Mouse (Mus musculus): ENCODE results near the gene 1500009C09Rik. TPM values are rescaled to one million over a fixed set of nuclear protein-coding genes. Genes with fewer than 3 reads are reported as not detected.

Gene 1500009C09Rik
- not detected in 2 replicates for polyA plus RNA-seq (2015; fragmentation: Nextera tagmentation; extraction: Ambion mirVana)

DNA sequence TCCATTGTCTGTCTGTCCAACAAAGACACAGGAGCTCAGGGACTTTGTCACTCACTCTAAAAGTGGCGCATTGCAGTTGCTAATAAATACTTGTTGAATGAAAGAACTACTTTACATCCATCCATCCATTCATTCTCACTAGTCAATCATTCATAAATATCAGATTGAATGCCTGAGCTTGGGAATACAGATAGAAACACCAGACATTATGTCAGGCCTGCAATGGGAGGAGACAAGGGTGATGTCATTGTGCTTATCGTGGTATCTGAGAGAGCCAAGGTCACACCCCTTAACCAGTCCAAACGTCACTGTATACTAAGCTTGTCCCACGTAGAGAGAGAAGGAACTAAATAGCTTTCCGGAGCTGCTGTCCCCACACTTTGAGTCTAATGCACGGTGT lies at the start of gene 1500009C09Rik:
TSS of gene 1500009C09Rik (plus strand) at position 301 of the 400 bp plus-strand sequence.
- H3K27me3 ChIP-seq (replicated peaks; ENCODE audit: control insufficient read depth, insufficient read depth, low read length), result no peaks in the 10 kb centered on the region; the same call in 1 of the 2 replicates
- no peaks in the 10 kb centered on the region for H3K36me3 ChIP-seq (ENCODE audit: control insufficient read depth, insufficient read depth, low read length)
- no peak within 1 kb of the TSS for H3K27ac ChIP-seq (ENCODE audit: low read length)
- H3K9me3 ChIP-seq (ENCODE audit: control insufficient read depth, low read length), result no peaks in the 10 kb centered on the region
- H3K4me2 ChIP-seq (ENCODE audit: low read depth, low read length), result no peak within 1 kb of the TSS
- no peaks in the 10 kb centered on the region for H3K4me1 ChIP-seq (ENCODE audit: control insufficient read depth, insufficient read depth, low read length)
- H3K4me3 ChIP-seq (ENCODE audit: low read length), result no peak within 1 kb of the TSS
- ATAC-seq, result no peak
- WGBS, result 80% methylated on average over 6 of the region's 6 CpGs
- H3K9ac ChIP-seq (ENCODE audit: low read depth, low read length), result no peak within 1 kb of the TSS

GRCm38 (mm10) chr15:82203090-82203489 lies 49.1 kb upstream of the 1500009C09Rik start:
- H3K9me3 ChIP-seq (ENCODE audit: control insufficient read depth, low read length), result no peaks in the 10 kb centered on the region
- H3K27me3 ChIP-seq (replicated peaks; ENCODE audit: control insufficient read depth, insufficient read depth, low read length), result peaks cover 23% of the 10 kb centered on the region
- peaks cover 37% of the 10 kb centered on the region for H3K36me3 ChIP-seq (ENCODE audit: control insufficient read depth, insufficient read depth, low read length)
- H3K4me1 ChIP-seq (ENCODE audit: control insufficient read depth, insufficient read depth, low read length), result peaks cover 9% of the 10 kb centered on the region
- 93% methylated on average over 10 of the region's 10 CpGs for WGBS
- H3K27ac ChIP-seq (ENCODE audit: low read length), result no peak overlapping the region
- H3K4me3 ChIP-seq (ENCODE audit: low read length), result no peak overlapping the region
- H3K9ac ChIP-seq (ENCODE audit: low read depth, low read length), result no peak overlapping the region
- no peak overlapping the region for H3K4me2 ChIP-seq (ENCODE audit: low read depth, low read length)
- ATAC-seq, result no peak

DNA sequence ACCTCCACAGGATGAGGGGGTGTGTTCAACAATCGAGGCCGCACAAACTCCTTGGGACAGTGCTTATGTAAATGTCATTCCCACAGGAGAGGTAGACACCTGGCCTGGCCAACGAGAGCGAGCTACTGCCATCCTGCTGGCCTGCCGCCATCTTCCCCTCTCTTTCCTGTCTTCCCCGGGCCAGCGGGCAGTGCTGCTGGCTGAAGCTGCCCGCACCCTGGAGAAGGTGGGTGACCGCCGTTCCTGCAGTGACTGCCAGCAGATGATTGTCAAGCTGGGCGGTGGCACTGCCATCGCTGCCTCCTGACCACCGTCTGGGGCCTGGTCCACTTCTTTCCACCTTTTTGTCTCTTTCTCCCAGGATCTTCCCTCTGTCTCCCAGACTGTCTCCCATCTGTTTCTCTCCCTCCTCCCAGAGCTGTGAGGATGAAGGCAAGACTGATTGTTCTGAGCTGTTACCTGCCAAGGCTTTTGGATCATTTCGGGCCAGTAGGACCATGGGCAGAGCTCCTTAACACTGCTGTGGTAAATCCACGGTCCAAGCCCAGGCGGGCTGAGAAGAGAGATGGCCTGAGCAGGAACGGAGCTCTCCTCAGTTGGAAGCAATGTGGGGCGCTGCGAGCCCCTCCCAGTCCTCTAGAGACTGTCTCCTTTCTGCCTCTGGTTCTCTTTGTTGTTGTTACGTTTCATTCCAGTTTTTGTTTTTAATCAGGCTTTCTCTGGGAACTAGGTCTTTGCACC lies 48.4 kb upstream of the 1500009C09Rik start:
- ATAC-seq, result no peak
- Histone ChIP-seq H3K27ac (ENCODE audit: low read length) (no peak overlapping the region), H3K4me3 (ENCODE audit: low read length) (no peak overlapping the region), H3K9ac (ENCODE audit: low read depth, low read length) (no peak overlapping the region), H3K27me3 (replicated peaks; ENCODE audit: control insufficient read depth, insufficient read depth, low read length) (peaks cover 26% of the 10 kb centered on the region), H3K4me1 (ENCODE audit: control insufficient read depth, insufficient read depth, low read length) (peaks cover 9% of the 10 kb centered on the region), H3K4me2 (ENCODE audit: low read depth, low read length) (no peak overlapping the region), H3K9me3 (ENCODE audit: control insufficient read depth, low read length) (no peaks in the 10 kb centered on the region), H3K36me3 (ENCODE audit: control insufficient read depth, insufficient read depth, low read length) (peaks cover 30% of the 10 kb centered on the region)
- 82% methylated on average over 20 of the region's 20 CpGs for WGBS

DNA sequence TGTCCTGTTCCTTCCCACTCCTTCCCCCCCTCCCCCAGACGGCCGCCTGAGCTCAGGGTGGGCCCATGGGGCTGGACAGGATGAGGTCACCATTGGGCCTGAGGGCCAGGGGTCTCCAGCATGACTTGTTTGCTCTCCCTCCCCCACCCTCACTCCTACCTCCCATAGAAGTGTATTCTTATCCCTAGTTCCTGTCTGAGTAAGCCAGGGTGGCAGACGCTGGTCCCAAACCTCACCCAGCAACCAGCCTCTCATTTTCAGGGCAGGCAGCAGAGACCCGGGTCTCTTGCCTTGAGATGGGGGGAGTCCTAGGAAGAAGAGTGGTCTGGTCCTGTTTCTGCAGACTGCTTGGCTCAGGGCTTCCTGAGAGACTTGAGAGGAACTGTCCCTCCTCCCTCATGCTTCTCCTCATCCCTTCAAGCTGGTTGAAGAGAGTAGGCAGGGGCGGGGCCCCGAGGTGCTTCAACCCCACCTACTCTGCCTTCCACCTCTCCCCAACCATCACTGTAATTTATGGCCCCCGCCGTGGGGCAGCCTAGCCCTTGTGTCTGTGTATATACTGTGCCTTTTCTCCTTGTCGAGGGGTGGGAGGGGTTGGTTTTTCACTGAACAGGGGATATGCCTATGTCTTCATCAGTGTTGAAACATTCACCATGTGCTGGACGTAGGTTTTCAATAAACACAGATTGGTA lies 47.4 kb upstream of the 1500009C09Rik start:
- Histone ChIP-seq H3K9ac (ENCODE audit: low read depth, low read length) (no peak overlapping the region), H3K27me3 (replicated peaks; ENCODE audit: control insufficient read depth, insufficient read depth, low read length) (peaks cover 33% of the 10 kb centered on the region), H3K27ac (ENCODE audit: low read length) (no peak overlapping the region), H3K9me3 (ENCODE audit: control insufficient read depth, low read length) (no peaks in the 10 kb centered on the region), H3K36me3 (ENCODE audit: control insufficient read depth, insufficient read depth, low read length) (peaks cover 20% of the 10 kb centered on the region), H3K4me3 (ENCODE audit: low read length) (no peak overlapping the region), H3K4me2 (ENCODE audit: low read depth, low read length) (no peak overlapping the region), H3K4me1 (ENCODE audit: control insufficient read depth, insufficient read depth, low read length) (peaks cover 9% of the 10 kb centered on the region)
- 48% methylated on average over 10 of the region's 10 CpGs for WGBS
- no peak for ATAC-seq

DNA sequence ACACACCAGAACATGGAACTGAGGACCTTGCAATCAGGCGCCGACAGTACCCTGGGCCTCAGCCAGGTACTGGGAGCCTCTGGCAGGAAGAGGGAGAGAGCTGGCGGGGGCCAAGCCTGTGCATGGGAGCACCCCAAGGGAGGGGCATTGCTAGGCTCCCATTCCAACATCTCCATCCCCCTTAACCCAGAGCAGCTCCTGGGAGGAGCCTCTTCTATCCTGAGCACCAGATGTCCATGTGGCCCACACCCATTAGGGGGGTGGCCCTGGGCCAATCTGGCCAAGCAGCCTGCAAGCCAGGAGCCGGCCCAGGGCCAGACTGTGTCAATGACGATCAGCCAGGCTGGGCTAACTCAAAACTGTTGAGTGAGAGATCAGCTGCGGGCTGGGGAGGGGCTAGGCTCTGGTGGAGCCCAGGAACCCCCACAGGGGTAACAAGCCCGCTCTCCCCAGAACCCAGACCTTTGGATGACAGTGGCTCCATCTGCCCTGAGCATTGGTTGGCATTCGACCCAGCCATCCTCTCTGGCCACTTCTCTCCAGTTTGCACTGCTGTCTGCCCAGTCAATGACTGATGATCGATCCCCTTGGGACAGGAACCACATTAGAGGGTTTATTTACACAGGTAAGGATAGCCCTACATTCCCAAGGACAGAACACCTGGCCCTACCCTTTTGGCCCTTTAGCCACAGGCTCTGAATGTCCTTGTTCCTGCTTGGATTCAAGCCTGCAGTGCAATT lies 45.7 kb upstream of the 1500009C09Rik start:
- Histone ChIP-seq H3K36me3 (ENCODE audit: control insufficient read depth, insufficient read depth, low read length) (peaks cover 16% of the 10 kb centered on the region; the same call in 1 of the 2 replicates), H3K9me3 (ENCODE audit: control insufficient read depth, low read length) (no peaks in the 10 kb centered on the region), H3K4me3 (ENCODE audit: low read length) (no peak overlapping the region), H3K27ac (ENCODE audit: low read length) (no peak overlapping the region), H3K4me2 (ENCODE audit: low read depth, low read length) (no peak overlapping the region), H3K27me3 (replicated peaks; ENCODE audit: control insufficient read depth, insufficient read depth, low read length) (peaks cover 50% of the 10 kb centered on the region), H3K4me1 (ENCODE audit: control insufficient read depth, insufficient read depth, low read length) (peaks cover 9% of the 10 kb centered on the region), H3K9ac (ENCODE audit: low read depth, low read length) (no peak overlapping the region)
- peak; percentile 55 for ATAC-seq
- WGBS, result 61% methylated on average over 9 of the region's 9 CpGs

GRCm38 (mm10) chr15:82207105-82207459 lies 45.1 kb upstream of the 1500009C09Rik start:
- Histone ChIP-seq H3K9ac (ENCODE audit: low read depth, low read length) (no peak overlapping the region), H3K36me3 (ENCODE audit: control insufficient read depth, insufficient read depth, low read length) (peaks cover 16% of the 10 kb centered on the region; the same call in 1 of the 2 replicates), H3K27me3 (replicated peaks; ENCODE audit: control insufficient read depth, insufficient read depth, low read length) (peaks cover 55% of the 10 kb centered on the region), H3K4me3 (ENCODE audit: low read length) (no peak overlapping the region), H3K4me2 (ENCODE audit: low read depth, low read length) (no peak overlapping the region), H3K9me3 (ENCODE audit: control insufficient read depth, low read length) (no peaks in the 10 kb centered on the region), H3K27ac (ENCODE audit: low read length) (no peak overlapping the region), H3K4me1 (ENCODE audit: control insufficient read depth, insufficient read depth, low read length) (peaks cover 14% of the 10 kb centered on the region)
- WGBS, result 26% methylated on average over 34 of the region's 34 CpGs
- ATAC-seq, result no peak

DNA sequence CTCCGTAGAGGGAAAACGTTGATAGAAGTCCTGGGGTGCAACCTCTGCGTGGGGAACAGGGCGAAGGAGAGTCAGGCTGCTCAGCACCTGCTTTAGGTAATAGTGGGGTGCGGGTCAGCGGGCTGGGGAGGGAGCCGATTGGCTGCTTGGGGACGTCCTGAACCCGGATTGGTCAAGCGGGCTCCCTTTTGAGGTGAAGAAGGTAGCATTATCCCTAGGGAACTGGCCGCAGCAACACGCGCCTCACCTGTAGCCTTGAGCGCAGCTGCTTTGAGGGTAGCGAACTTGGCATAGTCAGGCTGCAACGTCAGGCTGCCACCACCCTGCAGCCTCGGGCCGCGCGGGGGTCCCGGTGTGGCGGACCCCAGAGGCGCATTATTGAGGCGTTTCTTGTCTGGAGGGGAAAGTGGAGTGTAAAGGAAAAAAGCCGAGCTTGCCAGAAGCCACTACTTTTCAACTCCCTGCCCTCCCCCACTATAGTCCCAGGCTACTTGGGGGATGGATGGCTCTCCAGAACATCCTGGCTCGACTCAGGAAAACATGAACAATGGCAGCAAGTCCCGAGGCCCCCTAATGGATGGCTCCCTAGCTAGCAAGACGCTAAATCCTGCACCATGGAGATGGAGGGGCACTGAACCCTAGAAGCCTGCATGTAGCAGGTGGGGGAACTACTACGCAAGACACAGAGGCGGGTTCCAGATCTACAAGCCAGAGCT lies 44.5 kb upstream of the 1500009C09Rik start:
- Histone ChIP-seq H3K27ac (ENCODE audit: low read length) (no peak overlapping the region), H3K36me3 (ENCODE audit: control insufficient read depth, insufficient read depth, low read length) (0 out of 2 replicates have a peak, but pooled peaks cover 13% of the 10 kb centered on the region), H3K27me3 (replicated peaks; ENCODE audit: control insufficient read depth, insufficient read depth, low read length) (peaks cover 61% of the 10 kb centered on the region), H3K4me2 (ENCODE audit: low read depth, low read length) (no peak overlapping the region), H3K4me1 (ENCODE audit: control insufficient read depth, insufficient read depth, low read length) (peaks cover 20% of the 10 kb centered on the region), H3K4me3 (ENCODE audit: low read length) (no peak overlapping the region), H3K9ac (ENCODE audit: low read depth, low read length) (no peak overlapping the region), H3K9me3 (ENCODE audit: control insufficient read depth, low read length) (no peaks in the 10 kb centered on the region)
- 31% methylated on average over 30 of the region's 30 CpGs for WGBS
- ATAC-seq, result no peak

DNA sequence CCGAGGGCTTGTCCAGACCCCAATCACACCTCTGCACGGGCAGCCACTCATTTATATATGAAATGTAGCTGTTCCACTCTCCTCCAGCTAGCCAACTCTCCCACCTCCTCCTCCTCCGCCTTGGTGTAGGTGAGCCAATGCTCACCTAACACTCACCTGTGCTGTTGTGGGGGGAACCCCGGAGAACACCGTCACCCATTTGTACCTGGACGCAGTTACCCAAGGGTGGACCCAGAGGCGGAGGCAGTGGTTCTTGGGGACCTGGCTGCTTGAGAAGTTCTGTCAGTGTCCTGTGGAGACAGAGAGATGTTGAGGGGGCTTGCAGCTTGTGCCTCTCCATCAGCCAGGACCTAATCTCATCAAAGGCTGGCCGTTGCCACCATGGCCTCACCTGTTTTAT lies 43.9 kb upstream of the 1500009C09Rik start:
- Histone ChIP-seq H3K36me3 (ENCODE audit: control insufficient read depth, insufficient read depth, low read length) (0 out of 2 replicates have a peak, but pooled peaks cover 7% of the 10 kb centered on the region), H3K4me3 (ENCODE audit: low read length) (no peak overlapping the region), H3K27me3 (replicated peaks; ENCODE audit: control insufficient read depth, insufficient read depth, low read length) (peaks cover 68% of the 10 kb centered on the region), H3K9me3 (ENCODE audit: control insufficient read depth, low read length) (no peaks in the 10 kb centered on the region), H3K27ac (ENCODE audit: low read length) (no peak overlapping the region), H3K4me2 (ENCODE audit: low read depth, low read length) (no peak overlapping the region), H3K4me1 (ENCODE audit: control insufficient read depth, insufficient read depth, low read length) (peaks cover 21% of the 10 kb centered on the region), H3K9ac (ENCODE audit: low read depth, low read length) (no peak overlapping the region)
- no peak for ATAC-seq
- 83% methylated on average over 8 of the region's 8 CpGs for WGBS
